Comparison of ENCODE assay signal across 8 mouse cellular contexts in genomic region chr16:24394211-24394991, GRCm38 (mm10). TPM values are rescaled to one million over a fixed set of nuclear protein-coding genes. Genes with fewer than 3 reads are reported as not detected.
A peak's percentile ranks its signal among the peaks of the same experiment; 100 is the strongest.
DNase-seq lines count a peak whose midpoint lies in the region; ATAC-seq lines count a peak whose summit lies in the region.

No protein-coding gene starts in this region.

- H3K9ac ChIP-seq in forebrain, embryonic 11.5 days (ENCODE audit: low read length): peak overlapping the region; percentile 90
- H3K9ac ChIP-seq in limb, embryonic 12.5 days (replicated peaks): peak overlapping the region; percentile 97

- H3K4me1 ChIP-seq in forebrain, embryonic 11.5 days (replicated peaks; ENCODE audit: control insufficient read depth, insufficient read depth, low read length): peaks cover 5% of the 10 kb centered on the region; the same call in 1 of the 2 replicates
- H3K4me1 ChIP-seq in limb, embryonic 12.5 days (replicated peaks): peaks cover 54% of the 10 kb centered on the region

- intact Hi-C loops in left cerebral cortex, postnatal 4 days (cut with DNase I): no loop called here

- H3K4me2 ChIP-seq in forebrain, embryonic 11.5 days (ENCODE audit: low read depth, low read length, severe bottlenecking): peak overlapping the region; percentile 75
- peak overlapping the region; percentile 79 for H3K4me2 ChIP-seq in limb, embryonic 12.5 days

- 12% methylated on average over 18 of the region's 18 CpGs for WGBS in forebrain, embryonic 11.5 days
- WGBS in limb, embryonic 12.5 days: 5% methylated on average over 18 of the region's 18 CpGs

- H3K36me3 ChIP-seq in forebrain, embryonic 11.5 days (ENCODE audit: control insufficient read depth, insufficient read depth, low read length): no peaks in the 10 kb centered on the region
- H3K36me3 ChIP-seq in limb, embryonic 12.5 days: no peaks in the 10 kb centered on the region

- H3K9me3 ChIP-seq in forebrain, embryonic 11.5 days (ENCODE audit: control insufficient read depth, low read length): no peaks in the 10 kb centered on the region
- H3K9me3 ChIP-seq in limb, embryonic 12.5 days: no peaks in the 10 kb centered on the region

- peak; percentile 82 for DNase-seq in 3T3-L1 (ENCODE audit: low read depth, low spot score)
- peak; percentile 51 for DNase-seq in Muller cell, postnatal 12 days (ENCODE audit: inconsistent ontology term)
- peak; percentile 52 for DNase-seq in forebrain, embryonic 11.5 days (ENCODE audit: low spot score)
- DNase-seq in heart, postnatal 4 days: peak; percentile 50
- peak; percentile 47 for DNase-seq in neural tube, embryonic 10.5 days (ENCODE audit: extremely low spot score, low spot score)
- DNase-seq in left cerebral cortex, postnatal 4 days: no peak

- no peak overlapping the region; the same call in 1 of the 2 replicates for H3K27ac ChIP-seq in forebrain, embryonic 11.5 days (ENCODE audit: low read depth, low read length)
- peak overlapping the region; percentile 99 for H3K27ac ChIP-seq in limb, embryonic 12.5 days

- no peaks in the 10 kb centered on the region for H3K27me3 ChIP-seq in forebrain, embryonic 11.5 days (ENCODE audit: control insufficient read depth, insufficient read depth, low read length)
- no peaks in the 10 kb centered on the region for H3K27me3 ChIP-seq in limb, embryonic 12.5 days

- H3K4me3 ChIP-seq in forebrain, embryonic 11.5 days (ENCODE audit: low read depth, low read length): peak overlapping the region; percentile 89
- peak overlapping the region; percentile 92 for H3K4me3 ChIP-seq in limb, embryonic 12.5 days (replicated peaks)

- 0 out of 2 replicates have a peak, but pooled peaks have one; percentile 8 for ATAC-seq in forebrain, embryonic 11.5 days (replicated peaks; ENCODE audit: low FRiP score)
- no peak for ATAC-seq in limb, embryonic 12.5 days (ENCODE audit: insufficient number of reproducible peaks, insufficient read depth, low FRiP score, low TSS enrichment, low read depth)
- no peak for ATAC-seq in granulocyte monocyte progenitor cell, adult 5-6 weeks (replicated peaks; ENCODE audit: poor library complexity, severe bottlenecking)

RNA-seq across cellular contexts. Expression of gene Lpp, which starts 1.1 kb away (rescaled TPM):
- 20.4 and 22.1 TPM in 2 replicates for polyA plus RNA-seq in forebrain, embryonic 11.5 days (2014; fragmentation: Nextera tagmentation; extraction: Ambion mirVana)
- 10 to 100 TPM; 77.6 to 80.1 TPM for total RNA-seq in heart, postnatal 4 days (2021)
- 39.4 and 40.3 TPM in 2 replicates for polyA plus RNA-seq in limb, embryonic 12.5 days (2016; fragmentation: Nextera tagmentation; extraction: Ambion mirVana)
- total RNA-seq in granulocyte monocyte progenitor cell, adult 5-6 weeks (2014; fragmentation: Nextera tagmentation): 3.5 and 4.9 TPM in 2 replicates
- 1.9 and 3.2 TPM in 2 replicates for total RNA-seq in granulocyte monocyte progenitor cell, adult 5-6 weeks (2017)
- total RNA-seq in left cerebral cortex, postnatal 4 days (2021): 10 to 100 TPM; 11.5 to 13.0 TPM

Comparison
In these comparisons a context has a peak if more than half of its experiments do, and no peak if none do; other contexts are left out.
1. RNA of gene Lpp, which starts 1.1 kb away (total RNA-seq): 77.6 to 80.1 TPM in heart, postnatal 4 days; 11.5 to 13.0 TPM in left cerebral cortex, postnatal 4 days and 1.9 to 4.9 TPM in granulocyte monocyte progenitor cell, adult 5-6 weeks; every median in the first group is over 4 times any median in the second.